Mouse (Mus musculus) lung, postnatal 0 days (tissue): ENCODE results near the gene Lgmn.

Experiments
- CTCF ChIP-seq: IDR thresholded peaks from 2 replicates; pipeline ENCODE4 v1.5.1; 2016; ENCODE audit warnings: antibody characterized with exemption, mild to moderate bottlenecking
- EP300 ChIP-seq: IDR thresholded peaks from 2 replicates; pipeline ENCODE4 v1.6.1; 2016; ENCODE audit warnings: antibody characterized with exemption, mild to moderate bottlenecking, control low read depth

- TF ChIP-seq CTCF = no peak
- no peak for TF ChIP-seq EP300
These were observed 22.6 kb downstream of the Lgmn start for GRCm38 (mm10) chr12:102416955-102417510.
